Mouse (Mus musculus): ENCODE measurements at regions not wholly inside any gene's neighbourhood (a gene's known extent, or its start where the extent isn't known, plus 50 kb on each side); places are given as distances from the start of the nearest gene placed in this dataset.
A peak's percentile ranks its signal among the peaks of the same experiment; 100 is the strongest.

DNA sequence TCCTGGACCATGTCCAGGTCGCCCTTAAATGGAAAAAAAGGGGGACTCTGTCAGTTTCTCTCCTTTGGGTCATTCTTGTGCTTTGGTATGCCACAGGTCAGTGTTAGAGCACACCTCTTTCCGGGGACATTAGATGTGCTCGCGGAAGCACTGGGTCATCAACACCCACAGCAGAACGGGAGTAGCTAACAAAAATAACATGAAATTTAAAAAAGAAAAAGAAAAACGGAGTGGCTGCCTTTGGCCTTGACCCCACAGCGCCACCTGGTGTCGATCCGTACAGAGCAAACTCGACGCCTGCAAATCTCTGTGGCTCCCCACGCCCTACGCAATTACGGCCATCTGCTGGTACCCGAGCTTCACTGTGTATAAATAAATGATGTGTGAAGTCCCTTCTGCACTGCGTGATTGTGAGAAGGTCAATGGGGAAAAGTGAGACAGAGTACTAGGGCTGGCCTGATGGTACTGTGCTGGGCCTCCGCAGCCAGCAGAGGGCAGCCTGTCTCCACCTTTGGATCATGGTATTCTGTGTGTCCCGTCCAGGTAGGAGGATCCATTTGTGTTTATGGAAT is 99.0 kb upstream of the Slc7a12 start:
- DNase-seq (ENCODE audit: low read depth, low spot score) = peak; percentile 84

DNA sequence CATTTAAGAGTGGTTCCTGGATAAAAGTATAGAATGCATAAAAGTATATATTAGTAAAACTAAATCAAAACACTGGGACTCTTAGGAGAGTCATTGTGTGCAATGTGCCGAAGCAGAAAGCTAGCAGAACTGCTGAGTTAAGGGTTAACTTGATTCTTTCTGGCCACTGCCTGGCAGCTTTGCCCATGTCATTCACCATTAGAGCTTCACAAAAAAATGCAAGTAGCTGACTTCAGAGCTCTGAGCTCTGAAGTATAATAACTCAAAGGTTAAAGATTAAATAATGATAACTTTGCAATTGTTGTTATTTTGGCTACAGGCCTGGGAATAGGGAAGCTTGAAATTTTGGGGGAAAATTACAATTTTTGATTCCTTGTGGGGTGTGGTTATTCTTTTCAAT is 89.8 kb upstream of the Slc7a12 start:
- DNase-seq (ENCODE audit: low read depth, low spot score) = no peak

DNA sequence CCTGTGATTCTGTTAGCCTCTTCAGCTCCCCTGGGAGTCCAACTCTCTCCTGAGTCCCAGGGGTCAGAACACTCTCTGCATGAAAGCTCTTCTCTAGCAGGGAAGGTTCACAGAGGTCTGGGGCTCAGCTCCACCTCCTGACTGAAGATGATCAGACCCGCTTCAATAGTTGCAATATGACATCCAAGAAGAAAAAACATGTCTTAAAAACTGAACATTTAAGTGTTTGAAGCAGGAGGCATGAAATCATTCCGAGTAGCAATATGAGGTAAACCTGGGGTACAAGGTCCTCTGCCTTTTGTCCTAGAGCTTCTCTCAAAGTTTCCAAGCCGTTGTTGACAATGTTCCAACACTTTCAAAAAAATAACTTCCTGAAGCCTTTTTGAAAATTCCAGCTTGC is 81.8 kb upstream of the Slc7a12 start:
- no peak for DNase-seq (ENCODE audit: low read depth, low spot score)

DNA sequence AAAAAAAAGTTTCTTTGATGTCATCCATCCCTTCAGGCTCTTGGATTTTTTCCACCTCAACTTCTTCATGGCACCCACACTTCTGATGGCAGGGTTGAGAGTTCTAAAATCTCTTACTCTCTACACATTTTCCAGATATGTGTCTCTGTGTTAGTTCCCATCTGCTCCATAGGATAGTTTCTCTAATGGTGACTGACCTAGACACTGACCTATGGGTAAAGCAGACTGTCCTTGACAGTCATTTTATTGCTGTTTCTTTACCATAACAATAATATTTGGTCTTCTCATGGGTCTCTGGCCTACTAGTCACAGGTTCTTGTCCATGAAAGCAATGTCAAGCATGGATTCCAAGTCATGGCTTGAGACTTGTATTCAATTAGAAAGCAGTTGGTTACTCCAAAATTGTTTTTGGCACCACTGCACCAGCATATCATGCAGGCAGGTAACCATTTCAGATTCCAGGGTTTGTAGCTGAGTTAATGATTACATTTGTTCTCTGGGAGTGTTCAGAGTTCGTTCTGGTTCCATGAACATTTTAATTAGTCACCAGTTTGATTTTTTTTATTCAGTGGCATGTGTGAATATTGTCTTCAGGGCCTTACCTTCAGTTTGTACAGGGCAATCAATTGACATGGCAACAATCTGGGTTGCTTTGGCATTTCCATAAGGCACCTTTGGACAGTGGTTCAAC is 71.9 kb upstream of the Slc7a12 start:
- DNase-seq (ENCODE audit: low read depth, low spot score) = no peak

Measured in 3T3-L1 (cell line).